Mouse (Mus musculus) MEL (cell line): Measurements from ENCODE around the gene Gsap. TPM values are rescaled to one million over a fixed set of nuclear protein-coding genes. Genes with fewer than 3 reads are reported as not detected.

Experiments used
- DNase-seq: peaks from one replicate; pipeline ENCODE4 v3.0.0; 2011; ENCODE audit warnings: low read depth, low spot score
- H3K27ac ChIP-seq: 2 replicates; pipeline ENCODE4 v1.5.1; 2012; ENCODE audit warnings: low read depth, mild to moderate bottlenecking, control low read depth, low read length, moderate library complexity; ENCODE audit not compliant: control insufficient read depth
- H3K27me3 ChIP-seq, 2 experiments: fragments of 150-350 bp in 1 of 2; sonication (generic) in 1 of 2; 2 replicates each; pipeline ENCODE4 v1.6.1; 2012; ENCODE audit warnings: low read length in 2 of 2, mild to moderate bottlenecking in 2 of 2, improper control_type of control experiment in 1 of 2, moderate library complexity in 1 of 2; ENCODE audit not compliant: insufficient read depth in 2 of 2, control insufficient read depth in 1 of 2
- H3K36me3 ChIP-seq, 2 experiments: 2 replicates each; pipeline ENCODE4 v1.6.1; 2012 to 2014; ENCODE audit warnings: low read length in 2 of 2, improper control_type of control experiment in 1 of 2, inconsistent platforms in 1 of 2, mild to moderate bottlenecking in 1 of 2; ENCODE audit not compliant: insufficient read depth in 2 of 2, control insufficient read depth in 1 of 2
- H3K4me1 ChIP-seq, 2 experiments: fragments of 150-350 bp in 1 of 2; sonication (generic) in 1 of 2; 2 replicates each; pipeline ENCODE4 v1.6.1; 2012; ENCODE audit warnings: low read length in 2 of 2, improper control_type of control experiment in 1 of 2, mild to moderate bottlenecking in 1 of 2; ENCODE audit not compliant: insufficient read depth in 2 of 2, control insufficient read depth in 1 of 2
- H3K4me3 ChIP-seq, 2 experiments: fragments of 150-350 bp in 1 of 2; sonication (generic) in 1 of 2; 2 replicates each; pipeline ENCODE4 v1.5.1; 2012; ENCODE audit warnings: low read depth in 2 of 2, low read length in 2 of 2, mild to moderate bottlenecking in 2 of 2, moderate library complexity in 2 of 2, control low read depth in 1 of 2, improper control_type of control experiment in 1 of 2; ENCODE audit not compliant: control insufficient read depth in 1 of 2, insufficient read depth in 1 of 2
- H3K79me2 ChIP-seq: 2 replicates; pipeline ENCODE4 v1.6.1; 2012; ENCODE audit warnings: mild to moderate bottlenecking, low read length, moderate library complexity; ENCODE audit not compliant: control insufficient read depth, poor library complexity, insufficient read depth
- H3K9ac ChIP-seq: 2 replicates; pipeline ENCODE4 v1.6.1; 2012; ENCODE audit warnings: low read depth, mild to moderate bottlenecking, control low read depth, low read length, moderate library complexity; ENCODE audit not compliant: control insufficient read depth, poor library complexity, severe bottlenecking
- H3K9me3 ChIP-seq: fragments of 150-350 bp; sonication (generic); replicated peaks from 2 replicates; pipeline ENCODE4 v1.6.1; 2012; ENCODE audit warnings: mild to moderate bottlenecking, low read length, improper control_type of control experiment, moderate library complexity; ENCODE audit not compliant: insufficient read depth
- ETS1 ChIP-seq: IDR thresholded peaks from 2 replicates; pipeline ENCODE4 v1.6.1; 2012; ENCODE audit warnings: low read depth, mild to moderate bottlenecking, inconsistent platforms, low read length, improper control_type of control experiment, moderate library complexity
- GABPA ChIP-seq: IDR thresholded peaks from 2 replicates; pipeline ENCODE4 v1.6.1; 2012; ENCODE audit warnings: low read depth, mild to moderate bottlenecking, inconsistent platforms, low read length, improper control_type of control experiment, moderate library complexity
- HCFC1 ChIP-seq: IDR thresholded peaks from 2 replicates; pipeline ENCODE4 v1.6.1; 2012; ENCODE audit warnings: low read depth, mild to moderate bottlenecking, inconsistent platforms, low read length, improper control_type of control experiment, moderate library complexity
- MAZ ChIP-seq: IDR thresholded peaks from 2 replicates; pipeline ENCODE4 v1.6.1; 2012; ENCODE audit warnings: low read depth, mild to moderate bottlenecking, inconsistent platforms, low read length, improper control_type of control experiment
- MYB ChIP-seq: IDR thresholded peaks from 2 replicates; pipeline ENCODE4 v1.6.1; 2011; ENCODE audit warnings: mild to moderate bottlenecking, low read depth, low read length, improper control_type of control experiment
- POLR2A ChIP-seq, 2 experiments: IDR thresholded peaks; 2 replicates each; pipeline ENCODE4 v1.6.1; 2011 to 2012; ENCODE audit warnings: low read length in 2 of 2, mild to moderate bottlenecking in 2 of 2, control low read depth in 1 of 2, improper control_type of control experiment in 1 of 2, low read depth in 1 of 2, moderate library complexity in 1 of 2; ENCODE audit not compliant: control insufficient read depth in 1 of 2, insufficient read depth in 1 of 2, poor library complexity in 1 of 2
- POLR2AphosphoS5 ChIP-seq: IDR thresholded peaks from 2 replicates; pipeline ENCODE4 v1.6.1; 2012; ENCODE audit warnings: low read depth, borderline replicate concordance, mild to moderate bottlenecking, inconsistent platforms, low read length, moderate library complexity, mixed read lengths
- RCOR1 ChIP-seq: IDR thresholded peaks from 2 replicates; pipeline ENCODE4 v1.6.1; 2012; ENCODE audit warnings: low read depth, mild to moderate bottlenecking, inconsistent platforms, low read length, improper control_type of control experiment
- SIN3A ChIP-seq: IDR thresholded peaks from 2 replicates; pipeline ENCODE4 v1.6.1; 2012; ENCODE audit warnings: low read length, improper control_type of control experiment, inconsistent platforms
- TAL1 ChIP-seq: IDR thresholded peaks from 2 replicates; pipeline ENCODE4 v1.6.1; 2012; ENCODE audit warnings: mild to moderate bottlenecking, inconsistent platforms, low read length, moderate library complexity, mixed read lengths
- UBTF ChIP-seq: IDR thresholded peaks from 2 replicates; pipeline ENCODE4 v1.6.1; 2012; ENCODE audit warnings: low read depth, mild to moderate bottlenecking, inconsistent platforms, low read length, improper control_type of control experiment, moderate library complexity, borderline replicate concordance; ENCODE audit not compliant: insufficient read depth
- USF1 ChIP-seq: IDR thresholded peaks from 2 replicates; pipeline ENCODE4 v1.6.1; 2014; ENCODE audit warnings: low read depth, mild to moderate bottlenecking, inconsistent platforms, low read length, improper control_type of control experiment, moderate library complexity
- ZNF384 ChIP-seq: IDR thresholded peaks from 2 replicates; pipeline ENCODE4 v1.6.1; 2012; ENCODE audit warnings: low read depth, mild to moderate bottlenecking, inconsistent platforms, low read length, improper control_type of control experiment
- polyA plus RNA-seq, 2 experiments: library from polyadenylated mRNA; stranded (reverse) in 1 of 2; unstranded in 1 of 2; fragments of >175 nt in 1 of 2; fragments of >200 nt in 1 of 2; gene quantifications; 2 replicates each; pipeline versions ENCODE4 v1.2.1 to v1.2.4; 2012; ENCODE audit warnings: low replicate concordance in 2 of 2, low read depth in 1 of 2; ENCODE audit not compliant: insufficient read length in 2 of 2, insufficient read depth in 1 of 2, missing spikeins in 1 of 2
- total RNA-seq: library from RNA; depleted of rRNA; stranded (reverse); fragments of 300-350 nt; gene quantifications from 2 replicates; pipeline ENCODE4 v1.2.3, GENCODE M21; 2012

Gene Gsap
- total and polyA plus RNA-seq, 3 experiments, result 0.19 to 0.22 TPM; not detected in 1

DNA sequence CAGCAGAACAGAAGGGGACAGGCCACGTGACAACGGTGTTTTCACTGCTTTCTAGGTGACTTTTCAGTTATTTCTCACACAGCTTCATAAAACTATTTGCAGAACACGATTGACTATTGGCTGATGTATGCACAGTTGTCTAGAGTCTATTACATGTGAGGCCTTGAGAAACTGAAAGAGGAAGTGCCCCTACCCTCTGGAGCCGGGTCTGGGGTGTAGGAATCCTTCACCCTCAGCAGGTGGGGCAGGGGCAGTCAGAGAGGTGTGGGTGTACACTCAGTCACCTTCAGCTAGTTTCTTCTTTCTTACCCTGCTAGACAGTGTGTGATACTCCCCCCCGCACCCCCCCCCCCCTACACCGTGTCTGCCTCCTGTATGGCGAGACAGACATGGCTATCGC, 109.6 kb downstream of the Gsap start:
- H3K9me3 ChIP-seq, result no peaks in the 10 kb centered on the region
- H3K27ac ChIP-seq, result no peak overlapping the region
- H3K79me2 ChIP-seq, result no peaks in the 10 kb centered on the region
- peak overlapping the region; percentile 49 to 54; a peak in 3 of 4 replicates for H3K4me3 ChIP-seq
- H3K4me1 ChIP-seq, result peaks cover 0 to 4% of the 10 kb centered on the region in 2 experiments; a peak in 2 of 4 replicates
- H3K9ac ChIP-seq, result 0 out of 2 replicates have a peak overlapping the region, but pooled peaks have one; percentile 25
- TF ChIP-seq SIN3A (no peak), RCOR1 (no peak), MAZ (0 out of 2 replicates have a peak, but pooled peaks have one; percentile 43), GABPA (no peak)
- H3K27me3 ChIP-seq, result no peaks in the 10 kb centered on the region
- H3K36me3 ChIP-seq, result no peaks in the 10 kb centered on the region
- peak; percentile 60 for DNase-seq

DNA sequence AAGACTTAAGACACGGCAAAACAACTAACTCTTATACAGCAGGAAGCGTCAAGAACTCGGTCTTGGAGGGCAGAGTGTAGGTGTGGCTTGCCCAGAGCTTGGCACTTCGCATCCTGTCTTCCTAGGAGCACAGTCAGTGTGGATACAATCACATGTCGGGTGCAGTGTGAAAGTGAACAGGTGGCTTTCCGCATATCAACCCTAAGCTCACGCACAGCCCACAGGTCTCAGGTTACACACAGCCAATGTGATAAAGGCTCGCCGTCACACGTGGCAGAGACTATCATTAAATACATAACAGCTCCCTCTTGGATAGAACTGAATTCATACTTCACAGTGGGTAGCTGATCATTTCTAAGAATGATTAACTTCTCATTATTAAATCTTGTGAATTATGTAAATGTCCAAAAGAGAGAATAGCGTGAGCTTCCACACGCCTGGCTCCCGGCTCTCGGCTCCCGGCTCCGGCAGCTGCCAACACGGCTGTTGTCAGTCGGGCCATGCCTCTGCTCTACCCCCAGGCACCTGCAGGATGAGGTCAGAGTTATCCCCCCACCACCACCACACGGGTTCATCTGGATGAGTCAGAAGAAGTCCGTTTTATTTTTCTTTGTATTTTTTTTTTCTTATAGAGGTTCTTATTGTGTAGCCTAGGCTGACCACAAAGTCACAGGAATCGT, 113.2 kb downstream of the Gsap start:
- no peak overlapping the region for H3K4me3 ChIP-seq
- peaks cover 0 to 4% of the 10 kb centered on the region in 2 experiments; a peak in 2 of 4 replicates for H3K4me1 ChIP-seq
- no peaks in the 10 kb centered on the region for H3K36me3 ChIP-seq
- DNase-seq, result no peak
- TF ChIP-seq ETS1 (no peak), TAL1 (no peak), POLR2A (IDR thresholded peaks at IDR 0.05; ENCODE audit: control insufficient read depth in 1 of 2, insufficient read depth in 1 of 2, low read depth in 1 of 2, low read length in 2 of 2, poor library complexity in 1 of 2) (no peak), POLR2AphosphoS5 (no peak), USF1 (no peak), MYB (no peak), ZNF384 (no peak), UBTF (no peak)
- no peak overlapping the region for H3K27ac ChIP-seq
- no peaks in the 10 kb centered on the region for H3K9me3 ChIP-seq
- H3K9ac ChIP-seq, result no peak overlapping the region
- no peaks in the 10 kb centered on the region for H3K79me2 ChIP-seq
- H3K27me3 ChIP-seq, result no peaks in the 10 kb centered on the region; a peak in 2 of 4 replicates

DNA sequence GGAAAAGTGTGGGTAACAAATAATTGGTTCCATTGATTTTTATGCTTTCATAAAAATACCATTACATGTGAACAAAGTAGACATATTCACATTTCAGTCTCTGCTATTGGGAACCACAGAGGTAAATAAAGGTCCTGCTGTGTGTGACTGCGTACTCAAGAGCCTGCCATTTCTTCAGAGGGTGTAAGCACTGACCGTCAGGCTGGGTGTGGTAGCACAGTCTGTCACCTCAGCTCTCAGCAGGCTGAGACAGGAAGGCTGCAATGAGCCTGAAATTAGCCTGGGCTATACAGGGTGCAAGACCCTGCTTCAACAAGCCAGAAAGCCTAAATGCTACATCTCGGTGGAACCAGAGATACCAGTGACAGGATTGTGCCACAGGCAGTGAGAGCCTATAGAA, 114.0 kb downstream of the Gsap start:
- no peaks in the 10 kb centered on the region; a peak in 2 of 4 replicates for H3K27me3 ChIP-seq
- H3K9me3 ChIP-seq, result no peaks in the 10 kb centered on the region
- H3K36me3 ChIP-seq, result no peaks in the 10 kb centered on the region
- DNase-seq, result no peak
- no peak overlapping the region for H3K9ac ChIP-seq
- no peak overlapping the region for H3K4me3 ChIP-seq
- TF ChIP-seq MAZ (no peak), SIN3A (no peak), HCFC1 (no peak)
- no peak overlapping the region for H3K27ac ChIP-seq
- no peaks in the 10 kb centered on the region for H3K79me2 ChIP-seq
- H3K4me1 ChIP-seq, result peaks cover 0 to 4% of the 10 kb centered on the region in 2 experiments; a peak in 2 of 4 replicates
